Mouse (Mus musculus) liver, embryonic 12.5 days (tissue): ENCODE results near the gene Xiap. TPM values are rescaled to one million over a fixed set of nuclear protein-coding genes. Genes with fewer than 3 reads are reported as not detected.
"Not testable (repeated sequence)": the region's sequence is repeated elsewhere in the genome, so short reads cannot be mapped to it uniquely, and the experiment has no call there.

ENCODE experiments used
- ATAC-seq: fragments of 200-750 bp; cut with Nextera tagmentation; 2 replicates; pipeline ENCODE4 v1.8.0; 2017; ENCODE audit warnings: moderate number of reproducible peaks, mild to moderate bottlenecking, moderate library complexity
- H3K27ac ChIP-seq: fragments of 300-500 bp; sonication (generic); 2 replicates; pipeline ENCODE4 v1.5.1; 2016; ENCODE audit warnings: mild to moderate bottlenecking
- H3K27me3 ChIP-seq: fragments of 300-500 bp; sonication (generic); replicated peaks from 2 replicates; pipeline ENCODE4 v1.6.1; 2016; ENCODE audit warnings: mild to moderate bottlenecking, moderate library complexity
- H3K36me3 ChIP-seq: fragments of 300-500 bp; sonication (generic); 2 replicates; pipeline ENCODE4 v1.6.1; 2016; ENCODE audit warnings: mild to moderate bottlenecking, moderate library complexity
- H3K4me1 ChIP-seq: fragments of 300-500 bp; sonication (generic); 2 replicates; pipeline ENCODE4 v1.6.1; 2016
- H3K4me2 ChIP-seq: fragments of 300-500 bp; sonication (generic); 2 replicates; pipeline ENCODE4 v1.6.1; 2016; ENCODE audit warnings: mild to moderate bottlenecking, moderate library complexity
- H3K4me3 ChIP-seq: fragments of 300-500 bp; sonication (generic); 2 replicates; pipeline ENCODE4 v1.5.1; 2016; ENCODE audit warnings: mild to moderate bottlenecking, moderate library complexity
- H3K9ac ChIP-seq: fragments of 300-500 bp; sonication (generic); 2 replicates; pipeline ENCODE4 v1.6.1; 2016; ENCODE audit warnings: mild to moderate bottlenecking, moderate library complexity
- H3K9me3 ChIP-seq: fragments of 300-500 bp; sonication (generic); replicated peaks from 2 replicates; pipeline ENCODE4 v1.6.1; 2016; ENCODE audit warnings: mild to moderate bottlenecking, moderate library complexity
- WGBS: fragments of 180-500 bp; shearing (Covaris S2); methylation state at CpG from one replicate; pipeline ENCODE4 v1.1.7; 2016; ENCODE audit not compliant: insufficient replicate concordance; 5-methylcytosine and 5-hydroxymethylcytosine counted together
- polyA plus RNA-seq: library from polyadenylated mRNA; unstranded; fragments of >200 nt; fragmentation: Nextera tagmentation; extraction: Ambion mirVana; gene quantifications from 2 replicates; pipeline ENCODE4 v1.2.1, GENCODE M21; 2016

Gene Xiap
- 6.6 and 7.9 TPM in 2 replicates for polyA plus RNA-seq

GRCm38 (mm10) chrX:42059282-42060068 is at the start of gene Xiap:
TSS of gene Xiap (plus strand) at chrX:42059679.
- 48% methylated on average over 5 of the region's 5 CpGs for WGBS
- no peak for ATAC-seq
- no peaks in the 10 kb centered on the region for H3K27me3 ChIP-seq
- H3K4me3 ChIP-seq: no peak within 1 kb of the TSS
- no peak within 1 kb of the TSS for H3K9ac ChIP-seq
- H3K36me3 ChIP-seq: no peaks in the 10 kb centered on the region
- H3K4me1 ChIP-seq: peaks cover 16% of the 10 kb centered on the region
- H3K9me3 ChIP-seq: no peaks in the 10 kb centered on the region
- 0 out of 2 replicates have a peak within 1 kb of the TSS, but pooled peaks have one; percentile 0 for H3K4me2 ChIP-seq
- H3K27ac ChIP-seq: no peak within 1 kb of the TSS

- peak; percentile 63 for ATAC-seq
- Histone ChIP-seq H3K4me3 (no peak overlapping the region), H3K9ac (no peak overlapping the region), H3K9me3 (no peaks in the 10 kb centered on the region), H3K36me3 (no peaks in the 10 kb centered on the region), H3K4me2 (no peak overlapping the region), H3K27me3 (no peaks in the 10 kb centered on the region), H3K27ac (peak overlapping the region; percentile 83; the same call in 1 of the 2 replicates), H3K4me1 (peaks cover 37% of the 10 kb centered on the region)
- WGBS: 82% methylated on average over 2 of the region's 2 CpGs
Observed at GRCm38 (mm10) chrX:42012677-42013208, 46.7 kb upstream of the Xiap start.

- ATAC-seq: peak; percentile 66
- no peak overlapping the region for H3K9ac ChIP-seq
- H3K27ac ChIP-seq: peak overlapping the region; percentile 83
- H3K4me1 ChIP-seq: peaks cover 45% of the 10 kb centered on the region
- WGBS: 32% methylated on average over 3 of the region's 3 CpGs
- no peaks in the 10 kb centered on the region for H3K36me3 ChIP-seq
- no peak overlapping the region for H3K4me3 ChIP-seq
- H3K4me2 ChIP-seq: no peak overlapping the region
- H3K9me3 ChIP-seq: no peaks in the 10 kb centered on the region
- no peaks in the 10 kb centered on the region for H3K27me3 ChIP-seq
Observed at GRCm38 (mm10) chrX:42013776-42014175, 45.7 kb upstream of the Xiap start.

- H3K9ac ChIP-seq: no peak overlapping the region
- peaks cover 50% of the 10 kb centered on the region for H3K4me1 ChIP-seq
- H3K4me2 ChIP-seq: no peak overlapping the region
- H3K36me3 ChIP-seq: no peaks in the 10 kb centered on the region
- no peaks in the 10 kb centered on the region for H3K27me3 ChIP-seq
- no peak overlapping the region for H3K4me3 ChIP-seq
- WGBS: 47% methylated on average over 3 of the region's 3 CpGs
- H3K9me3 ChIP-seq: no peaks in the 10 kb centered on the region
- peak overlapping the region; percentile 83 for H3K27ac ChIP-seq
- ATAC-seq: no peak
Observed at GRCm38 (mm10) chrX:42014502-42014901, 45.0 kb upstream of the Xiap start.

GRCm38 (mm10) chrX:42018030-42018429 is 41.4 kb upstream of the Xiap start:
- Histone ChIP-seq H3K4me3 (no peak overlapping the region), H3K9ac (no peak overlapping the region), H3K9me3 (no peaks in the 10 kb centered on the region), H3K36me3 (no peaks in the 10 kb centered on the region), H3K4me2 (no peak overlapping the region), H3K4me1 (peaks cover 60% of the 10 kb centered on the region), H3K27ac (peak overlapping the region; percentile 91), H3K27me3 (no peaks in the 10 kb centered on the region)
- 21% methylated on average over 1 of the region's 1 CpGs for WGBS
- ATAC-seq: peak; percentile 59

- H3K9ac ChIP-seq: no peak overlapping the region
Observed at GRCm38 (mm10) chrX:42019441-42019840, 40.0 kb upstream of the Xiap start.

GRCm38 (mm10) chrX:42025802-42026440 is 33.6 kb upstream of the Xiap start:
- peaks cover 11% of the 10 kb centered on the region for H3K4me1 ChIP-seq
- H3K27me3 ChIP-seq, H3K4me2 ChIP-seq, H3K27ac ChIP-seq, H3K36me3 ChIP-seq, H3K4me3 ChIP-seq, H3K9me3 ChIP-seq, H3K9ac ChIP-seq: not testable (repeated sequence)
- ATAC-seq: peak; percentile 84
- WGBS: 83% methylated on average over 1 of the region's 3 CpGs

More at GRCm38 (mm10) chrX:42019441-42019840, 40.0 kb upstream of the Xiap start:
- Histone ChIP-seq H3K4me3 (no peak overlapping the region), H3K9me3 (no peaks in the 10 kb centered on the region), H3K27ac (peak overlapping the region; percentile 91), H3K4me1 (peaks cover 46% of the 10 kb centered on the region), H3K27me3 (no peaks in the 10 kb centered on the region), H3K4me2 (peak overlapping the region; percentile 46), H3K36me3 (no peaks in the 10 kb centered on the region)
- ATAC-seq: peak; percentile 96
- 35% methylated on average over 2 of the region's 2 CpGs for WGBS

- H3K9ac ChIP-seq, H3K27ac ChIP-seq, H3K36me3 ChIP-seq, H3K4me1 ChIP-seq, H3K4me2 ChIP-seq, H3K9me3 ChIP-seq, H3K4me3 ChIP-seq, ATAC-seq, H3K27me3 ChIP-seq: not testable (repeated sequence)
- 34% methylated on average over 2 of the region's 2 CpGs for WGBS
Observed at GRCm38 (mm10) chrX:42026981-42027380, 32.5 kb upstream of the Xiap start.

- Histone ChIP-seq H3K4me2 (0 out of 2 replicates have a peak overlapping the region, but pooled peaks have one; percentile 9), H3K9ac (no peak overlapping the region), H3K9me3 (no peaks in the 10 kb centered on the region), H3K27ac (no peak overlapping the region), H3K27me3 (no peaks in the 10 kb centered on the region), H3K4me3 (no peak overlapping the region), H3K36me3 (no peaks in the 10 kb centered on the region), H3K4me1 (no peaks in the 10 kb centered on the region)
- peak; percentile 75 for ATAC-seq
- WGBS: 24% methylated on average over 8 of the region's 8 CpGs
Observed at GRCm38 (mm10) chrX:42033111-42033693, 26.3 kb upstream of the Xiap start.

- Histone ChIP-seq H3K27me3 (no peaks in the 10 kb centered on the region), H3K9ac (no peak overlapping the region), H3K27ac (no peak overlapping the region), H3K36me3 (no peaks in the 10 kb centered on the region), H3K4me1 (no peaks in the 10 kb centered on the region), H3K4me2 (no peak overlapping the region), H3K4me3 (no peak overlapping the region), H3K9me3 (no peaks in the 10 kb centered on the region)
- 69% methylated on average over 7 of the region's 7 CpGs for WGBS
- no peak for ATAC-seq
Observed at GRCm38 (mm10) chrX:42033911-42034310, 25.6 kb upstream of the Xiap start.

GRCm38 (mm10) chrX:42039481-42039880 is 20.0 kb upstream of the Xiap start:
- no peak overlapping the region for H3K4me2 ChIP-seq
- no peaks in the 10 kb centered on the region for H3K27me3 ChIP-seq
- H3K36me3 ChIP-seq: no peaks in the 10 kb centered on the region
- H3K4me1 ChIP-seq: no peaks in the 10 kb centered on the region
- H3K4me3 ChIP-seq: no peak overlapping the region
- no peak overlapping the region for H3K27ac ChIP-seq
- ATAC-seq: no peak
- no peak overlapping the region for H3K9ac ChIP-seq
- whole genome bisulfite sequencing: 58% methylated on average over 5 of the region's 6 CpGs
- H3K9me3 ChIP-seq: no peaks in the 10 kb centered on the region

- H3K9ac ChIP-seq: no peak overlapping the region
- no peak overlapping the region for H3K4me2 ChIP-seq
- 0 out of 2 replicates have a peak, but pooled peaks have one; percentile 35 for ATAC-seq
- no peaks in the 10 kb centered on the region for H3K36me3 ChIP-seq
- H3K4me1 ChIP-seq: no peaks in the 10 kb centered on the region
- H3K27ac ChIP-seq: no peak overlapping the region
- no peaks in the 10 kb centered on the region for H3K27me3 ChIP-seq
- H3K4me3 ChIP-seq: no peak overlapping the region
- no peaks in the 10 kb centered on the region for H3K9me3 ChIP-seq
- WGBS: 59% methylated on average over 7 of the region's 7 CpGs
Observed at GRCm38 (mm10) chrX:42044935-42045334, 14.5 kb upstream of the Xiap start.
